Mouse (Mus musculus): ENCODE results near the gene Gpr3. TPM values are rescaled to one million over a fixed set of nuclear protein-coding genes. Genes with fewer than 3 reads are reported as not detected.
A peak's percentile ranks its signal among the peaks of the same experiment; 100 is the strongest.

Gpr3 gene
- polyA plus RNA-seq, 1 experiment, result 0.52 TPM

DNA sequence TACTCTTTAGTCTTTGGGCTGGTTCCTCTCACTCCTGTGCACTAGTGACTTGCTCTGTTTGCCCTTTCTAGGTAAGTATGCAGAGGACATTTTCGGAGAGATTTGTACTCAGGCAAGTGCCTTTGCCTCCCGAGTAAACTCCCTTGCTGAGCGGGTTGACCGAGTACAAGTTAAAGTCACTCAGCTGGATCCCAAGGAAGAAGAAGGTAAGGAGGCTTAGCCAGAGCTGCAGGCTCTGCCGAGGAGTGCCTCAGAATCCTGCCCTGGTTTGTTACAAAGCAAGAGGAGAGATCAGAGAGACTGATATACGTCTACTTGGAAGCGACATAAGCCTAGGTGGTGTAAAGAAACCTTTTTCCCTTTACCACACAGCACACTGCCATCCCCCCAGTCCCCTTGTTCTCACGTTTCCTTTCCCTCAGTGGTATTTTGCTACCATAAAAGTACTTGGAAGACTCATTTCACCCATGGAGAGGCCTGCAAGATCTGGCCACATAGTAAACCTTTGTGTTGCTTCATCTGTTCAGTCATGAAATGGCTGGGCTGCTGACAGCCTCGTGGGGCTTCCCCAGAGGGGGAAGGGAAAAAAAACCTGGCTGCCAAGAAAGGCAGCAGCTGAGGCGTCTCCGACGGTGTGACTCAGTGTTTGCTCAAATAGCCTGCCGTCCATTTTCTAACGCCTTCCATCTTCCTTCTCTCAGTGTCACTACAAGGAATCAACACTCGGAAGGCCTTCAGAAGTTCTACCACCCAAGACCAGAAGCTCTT, 27.3 kb downstream of the Gpr3 start:
- Histone ChIP-seq H3K9ac (ENCODE audit: low read depth, poor library complexity, severe bottlenecking) (no peak overlapping the region), H3K27ac (ENCODE audit: insufficient read depth, low read length) (peak overlapping the region; percentile 45), H3K36me3 (ENCODE audit: control insufficient read depth, insufficient read depth, low read length, poor library complexity, severe bottlenecking) (peaks cover 45% of the 10 kb centered on the region), H3K27me3 (ENCODE audit: control insufficient read depth, insufficient read depth, low read length, poor library complexity, severe bottlenecking) (no peaks in the 10 kb centered on the region), H3K4me1 (ENCODE audit: control insufficient read depth, insufficient read depth, low read length) (peaks cover 3% of the 10 kb centered on the region), H3K4me3 (ENCODE audit: low read depth, low read length) (no peak overlapping the region), H3K9me3 (replicated peaks; ENCODE audit: control insufficient read depth, insufficient read depth, low read length, poor library complexity, severe bottlenecking) (no peaks in the 10 kb centered on the region)
- TF ChIP-seq EP300 (IDR thresholded peaks at IDR 0.05; ENCODE audit: insufficient read depth, low read depth, low read length) (no peak), POLR2A (IDR thresholded peaks at IDR 0.05; ENCODE audit: insufficient read depth, low read length) (no peak), CTCF (IDR thresholded peaks at IDR 0.05; ENCODE audit: low read depth, low read length) (no peak)

DNA sequence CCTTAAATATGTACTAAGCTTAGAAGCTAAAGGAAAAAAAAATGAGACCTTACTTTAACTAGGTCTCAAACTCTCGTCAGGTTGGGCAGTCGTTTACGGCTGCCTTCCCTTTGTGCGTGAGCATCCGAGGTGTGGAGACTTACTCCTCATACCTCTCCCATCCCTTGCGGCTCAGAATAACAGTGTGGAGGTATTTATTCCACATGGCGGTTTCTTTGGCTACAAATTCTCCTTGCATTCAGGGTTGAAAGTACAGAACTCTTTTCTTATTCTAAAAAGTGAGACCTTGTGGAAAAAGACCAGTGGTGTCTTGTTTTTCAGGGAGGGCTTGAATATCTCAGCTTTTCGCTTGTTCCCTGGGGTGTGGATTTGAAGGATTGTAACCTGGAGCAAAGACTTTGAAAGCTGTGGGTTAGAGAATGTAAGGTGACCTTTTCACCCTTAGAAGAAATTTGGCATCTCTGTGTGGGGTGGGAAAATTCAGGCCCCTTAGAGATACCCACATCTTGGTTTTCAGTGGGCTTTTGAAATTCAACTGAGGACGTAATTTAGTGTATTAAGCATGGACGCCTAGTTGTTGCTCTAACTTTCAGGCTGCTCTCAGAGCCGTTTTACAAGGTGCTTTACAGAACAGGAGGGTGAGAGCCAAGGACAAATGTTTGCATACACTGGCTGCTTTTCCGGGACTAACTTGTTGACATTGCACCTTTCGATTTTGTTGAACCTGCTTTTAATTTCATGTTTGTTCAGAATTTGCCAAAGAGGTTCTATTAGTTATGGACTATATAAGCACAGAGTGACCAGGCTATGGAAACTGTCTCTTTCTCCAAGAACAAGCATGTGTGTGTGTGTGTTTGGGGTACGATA, 28.1 kb downstream of the Gpr3 start:
- TF ChIP-seq CTCF (IDR thresholded peaks at IDR 0.05; ENCODE audit: low read depth, low read length) (no peak), EP300 (IDR thresholded peaks at IDR 0.05; ENCODE audit: insufficient read depth, low read depth, low read length) (no peak), POLR2A (IDR thresholded peaks at IDR 0.05; ENCODE audit: insufficient read depth, low read length) (no peak)
- Histone ChIP-seq H3K27ac (ENCODE audit: insufficient read depth, low read length) (peak overlapping the region; percentile 45), H3K9me3 (replicated peaks; ENCODE audit: control insufficient read depth, insufficient read depth, low read length, poor library complexity, severe bottlenecking) (no peaks in the 10 kb centered on the region), H3K4me3 (ENCODE audit: low read depth, low read length) (no peak overlapping the region), H3K27me3 (ENCODE audit: control insufficient read depth, insufficient read depth, low read length, poor library complexity, severe bottlenecking) (no peaks in the 10 kb centered on the region), H3K9ac (ENCODE audit: low read depth, poor library complexity, severe bottlenecking) (no peak overlapping the region), H3K36me3 (ENCODE audit: control insufficient read depth, insufficient read depth, low read length, poor library complexity, severe bottlenecking) (peaks cover 43% of the 10 kb centered on the region), H3K4me1 (ENCODE audit: control insufficient read depth, insufficient read depth, low read length) (peaks cover 3% of the 10 kb centered on the region)

DNA sequence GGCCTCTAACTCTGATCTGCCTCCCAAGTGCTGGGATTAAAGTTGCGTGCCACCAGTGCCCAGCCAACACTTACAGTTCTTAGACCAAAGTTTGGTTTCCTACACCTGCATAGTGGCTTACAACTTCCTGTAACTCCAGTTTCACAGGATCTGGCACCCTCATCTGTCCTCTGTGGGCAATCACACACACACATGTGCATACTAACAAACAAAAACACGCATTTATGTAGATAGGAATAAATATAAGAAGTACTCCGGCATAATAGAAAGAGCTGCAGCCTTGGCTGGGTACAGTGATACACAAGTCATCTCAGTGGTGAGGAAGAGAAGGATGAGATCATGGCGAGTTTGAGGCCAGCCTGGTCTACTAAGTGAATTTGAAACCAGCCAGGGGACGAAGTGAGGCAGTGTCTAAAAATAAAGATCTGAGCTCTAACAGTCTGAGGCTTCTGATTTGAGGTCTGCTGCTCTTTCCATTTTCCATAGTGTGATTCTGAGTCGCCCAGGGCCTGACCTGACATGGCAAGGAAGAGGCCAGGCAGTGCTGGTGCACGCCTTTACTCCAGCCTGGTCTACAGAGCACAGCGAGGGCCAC, 29.8 kb downstream of the Gpr3 start:
- H3K9me3 ChIP-seq (replicated peaks; ENCODE audit: control insufficient read depth, insufficient read depth, low read length, poor library complexity, severe bottlenecking), result no peaks in the 10 kb centered on the region
- no peaks in the 10 kb centered on the region for H3K27me3 ChIP-seq (ENCODE audit: control insufficient read depth, insufficient read depth, low read length, poor library complexity, severe bottlenecking)
- no peak for TF ChIP-seq EP300 (IDR thresholded peaks at IDR 0.05; ENCODE audit: insufficient read depth, low read depth, low read length)
- TF ChIP-seq CTCF (IDR thresholded peaks at IDR 0.05; ENCODE audit: low read depth, low read length), result no peak
- TF ChIP-seq POLR2A (IDR thresholded peaks at IDR 0.05; ENCODE audit: insufficient read depth, low read length), result no peak
- no peak overlapping the region for H3K9ac ChIP-seq (ENCODE audit: low read depth, poor library complexity, severe bottlenecking)
- no peak overlapping the region for H3K4me3 ChIP-seq (ENCODE audit: low read depth, low read length)
- peaks cover 35% of the 10 kb centered on the region for H3K36me3 ChIP-seq (ENCODE audit: control insufficient read depth, insufficient read depth, low read length, poor library complexity, severe bottlenecking)
- peak overlapping the region; percentile 42 for H3K27ac ChIP-seq (ENCODE audit: insufficient read depth, low read length)
- H3K4me1 ChIP-seq (ENCODE audit: control insufficient read depth, insufficient read depth, low read length), result peaks cover 3% of the 10 kb centered on the region

DNA sequence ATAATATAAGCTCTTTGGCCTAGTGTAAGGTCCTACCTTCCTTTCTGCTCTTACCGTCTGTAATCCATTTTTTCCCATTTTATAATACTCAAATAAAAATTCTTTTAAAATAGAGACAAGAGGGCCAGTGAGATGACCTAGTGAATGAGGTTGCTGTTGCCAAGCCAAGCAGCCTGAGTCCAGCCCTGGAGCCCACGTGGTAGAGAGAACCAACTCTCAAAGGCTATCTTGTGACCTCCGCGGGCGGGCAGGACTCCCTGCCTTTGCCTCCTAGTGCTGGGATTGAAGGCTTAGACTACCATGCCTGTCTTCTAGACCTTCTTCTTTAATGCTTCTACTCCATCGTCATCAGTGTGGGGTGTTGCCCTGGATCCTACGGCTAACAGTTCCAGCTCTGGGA, 33.1 kb downstream of the Gpr3 start:
- Histone ChIP-seq H3K36me3 (ENCODE audit: control insufficient read depth, insufficient read depth, low read length, poor library complexity, severe bottlenecking) (peaks cover 15% of the 10 kb centered on the region), H3K9ac (ENCODE audit: low read depth, poor library complexity, severe bottlenecking) (no peak overlapping the region), H3K4me1 (ENCODE audit: control insufficient read depth, insufficient read depth, low read length) (peaks cover 6% of the 10 kb centered on the region), H3K27me3 (ENCODE audit: control insufficient read depth, insufficient read depth, low read length, poor library complexity, severe bottlenecking) (no peaks in the 10 kb centered on the region), H3K4me3 (ENCODE audit: low read depth, low read length) (no peak overlapping the region), H3K27ac (ENCODE audit: insufficient read depth, low read length) (no peak overlapping the region), H3K9me3 (replicated peaks; ENCODE audit: control insufficient read depth, insufficient read depth, low read length, poor library complexity, severe bottlenecking) (no peaks in the 10 kb centered on the region)
- TF ChIP-seq CTCF (IDR thresholded peaks at IDR 0.05; ENCODE audit: low read depth, low read length), result no peak
- no peak for TF ChIP-seq POLR2A (IDR thresholded peaks at IDR 0.05; ENCODE audit: insufficient read depth, low read length)
- TF ChIP-seq EP300 (IDR thresholded peaks at IDR 0.05; ENCODE audit: insufficient read depth, low read depth, low read length), result no peak

DNA sequence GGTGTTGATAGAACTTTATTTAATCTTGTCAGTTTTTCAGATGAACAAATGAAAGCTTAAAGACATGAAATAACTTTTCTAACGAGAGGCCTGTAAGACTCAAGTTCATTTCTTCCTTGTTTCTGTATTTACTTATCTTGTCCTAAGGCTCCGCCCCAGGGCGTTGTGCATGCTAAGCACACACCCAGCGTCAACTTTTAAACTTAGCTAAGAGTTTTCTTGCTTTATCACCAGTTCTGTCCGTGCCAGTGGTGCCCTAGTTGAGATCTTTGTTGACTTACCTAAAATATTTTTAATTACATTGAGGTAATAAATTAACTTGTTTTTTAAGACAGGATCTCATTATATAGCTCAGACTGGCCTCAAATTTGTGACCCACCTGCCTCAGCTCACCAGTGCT, 34.0 kb downstream of the Gpr3 start:
- TF ChIP-seq POLR2A (IDR thresholded peaks at IDR 0.05; ENCODE audit: insufficient read depth, low read length), result no peak
- no peak for TF ChIP-seq EP300 (IDR thresholded peaks at IDR 0.05; ENCODE audit: insufficient read depth, low read depth, low read length)
- Histone ChIP-seq H3K4me3 (ENCODE audit: low read depth, low read length) (no peak overlapping the region), H3K9ac (ENCODE audit: low read depth, poor library complexity, severe bottlenecking) (no peak overlapping the region), H3K9me3 (replicated peaks; ENCODE audit: control insufficient read depth, insufficient read depth, low read length, poor library complexity, severe bottlenecking) (no peaks in the 10 kb centered on the region), H3K36me3 (ENCODE audit: control insufficient read depth, insufficient read depth, low read length, poor library complexity, severe bottlenecking) (peaks cover 15% of the 10 kb centered on the region), H3K27ac (ENCODE audit: insufficient read depth, low read length) (no peak overlapping the region), H3K27me3 (ENCODE audit: control insufficient read depth, insufficient read depth, low read length, poor library complexity, severe bottlenecking) (no peaks in the 10 kb centered on the region), H3K4me1 (ENCODE audit: control insufficient read depth, insufficient read depth, low read length) (peaks cover 3% of the 10 kb centered on the region)

All from ES-Bruce4 (cell line).